Mouse (Mus musculus) bone marrow macrophage, adult 2 months (primary cell): ENCODE data around the gene Lamb1.

Experiments
- CTCF ChIP-seq: IDR thresholded peaks from 2 replicates; pipeline ENCODE4 v1.5.1; 2012; ENCODE audit warnings: low read depth, mild to moderate bottlenecking, low read length, moderate library complexity
- POLR2A ChIP-seq: IDR thresholded peaks from 2 replicates; pipeline ENCODE4 v1.6.1; 2012; ENCODE audit warnings: mild to moderate bottlenecking, low read depth, low read length, borderline replicate concordance

GRCm38 (mm10) chr12:31376326-31376950 lies 111.4 kb downstream of the Lamb1 start:
- TF ChIP-seq CTCF: 0 out of 2 replicates have a peak, but pooled peaks have one; percentile 7
- TF ChIP-seq POLR2A: no peak
